Mouse (Mus musculus) liver, postnatal 0 days (tissue): ENCODE data around the gene Dhdh. TPM values are rescaled to one million over a fixed set of nuclear protein-coding genes. Genes with fewer than 3 reads are reported as not detected.

Experiments
- ATAC-seq: fragments of 200-750 bp; cut with Nextera tagmentation; 2 replicates; pipeline ENCODE4 v1.8.0; 2017; ENCODE audit warnings: mild to moderate bottlenecking, moderate library complexity
- DNase-seq: peaks from one replicate; pipeline ENCODE4 v3.0.0-alpha.2; 2016
- H3K27ac ChIP-seq: fragments of 300-500 bp; sonication (generic); 2 replicates; pipeline ENCODE4 v1.5.1; 2014; ENCODE audit warnings: antibody characterized with exemption, moderate library complexity, mild to moderate bottlenecking, low read depth
- H3K27me3 ChIP-seq: fragments of 300-500 bp; sonication (generic); 2 replicates; pipeline ENCODE4 v1.6.1; 2014; ENCODE audit warnings: low read length, control low read depth, mixed read lengths; ENCODE audit not compliant: insufficient read depth
- H3K36me3 ChIP-seq: fragments of 300-500 bp; sonication (generic); replicated peaks from 2 replicates; pipeline ENCODE4 v1.6.1; 2014; ENCODE audit warnings: mild to moderate bottlenecking, control low read depth, low read length, moderate library complexity, mixed read lengths; ENCODE audit not compliant: insufficient read depth
- H3K4me1 ChIP-seq: fragments of 300-500 bp; sonication (generic); 2 replicates; pipeline ENCODE4 v1.6.1; 2014; ENCODE audit warnings: antibody characterized with exemption, mild to moderate bottlenecking, control low read depth; ENCODE audit not compliant: insufficient read depth
- H3K4me2 ChIP-seq: fragments of 300-500 bp; sonication (generic); 2 replicates; pipeline ENCODE4 v1.6.1; 2014; ENCODE audit warnings: low read depth, mild to moderate bottlenecking, low read length, moderate library complexity, mixed read lengths
- H3K4me3 ChIP-seq: fragments of 300-500 bp; sonication (generic); 2 replicates; pipeline ENCODE4 v1.5.1; 2014; ENCODE audit warnings: low read depth, low read length
- H3K9ac ChIP-seq: fragments of 300-500 bp; sonication (generic); replicated peaks from 2 replicates; pipeline ENCODE4 v1.6.1; 2014; ENCODE audit warnings: mild to moderate bottlenecking, moderate library complexity
- H3K9me3 ChIP-seq: fragments of 300-500 bp; sonication (generic); 2 replicates; pipeline ENCODE4 v1.6.1; 2016; ENCODE audit warnings: mild to moderate bottlenecking, control low read depth, low read length, mixed read lengths
- CTCF ChIP-seq: sonication (generic); IDR thresholded peaks from 2 replicates; pipeline ENCODE4 v1.5.1; 2016; ENCODE audit warnings: antibody characterized with exemption, low read depth
- EP300 ChIP-seq: IDR thresholded peaks from 2 replicates; pipeline ENCODE4 v1.6.1; 2016; ENCODE audit warnings: antibody characterized with exemption, low read depth, mild to moderate bottlenecking
- WGBS: fragments of 180-500 bp; shearing (Covaris S2); extraction: QIAGEN DNeasy Blood & Tissue Kit; methylation state at CpG from one replicate; pipeline ENCODE4 v1.1.7; 2014; ENCODE audit not compliant: insufficient replicate concordance; 5-methylcytosine and 5-hydroxymethylcytosine counted together
- polyA plus RNA-seq: library from polyadenylated mRNA; unstranded; fragments of >200 nt; fragmentation: Nextera tagmentation; extraction: Ambion mirVana; gene quantifications from 2 replicates; pipeline ENCODE4 v1.2.1, GENCODE M21; 2015

The Dhdh gene
- polyA plus RNA-seq, 1 experiment from 2014 or later = 9.5 TPM

GRCm38 (mm10) chr7:45437521-45438276 is 50.9 kb downstream of the Dhdh start, which contains the start of gene Ruvbl2:
Gene Ruvbl2, minus strand, starts transcription at chr7:45438096.
- Histone ChIP-seq H3K4me3 (no peak within 1 kb of the TSS), H3K9ac (no peak within 1 kb of the TSS), H3K27me3 (no peaks in the 10 kb centered on the region), H3K4me2 (no peak within 1 kb of the TSS), H3K27ac (no peak within 1 kb of the TSS), H3K36me3 (peaks cover 24% of the 10 kb centered on the region), H3K9me3 (no peaks in the 10 kb centered on the region), H3K4me1 (peaks cover 42% of the 10 kb centered on the region)
- 55% methylated on average over 19 of the region's 19 CpGs for WGBS
- ATAC-seq (no peak; the same call in 1 of the 2 replicates), DNase-seq (no peak)
- peak; percentile 47 for TF ChIP-seq CTCF
- no peak for TF ChIP-seq EP300

GRCm38 (mm10) chr7:45437046-45437445 is 51.6 kb downstream of the Dhdh start:
- H3K4me2 ChIP-seq = no peak overlapping the region
- ATAC-seq = no peak
- H3K27ac ChIP-seq = no peak overlapping the region
- TF ChIP-seq CTCF (no peak), EP300 (no peak)
- no peak overlapping the region for H3K4me3 ChIP-seq
- WGBS = 76% methylated on average over 6 of the region's 6 CpGs
- H3K4me1 ChIP-seq = peaks cover 45% of the 10 kb centered on the region
- DNase-seq = no peak
- H3K36me3 ChIP-seq = peaks cover 20% of the 10 kb centered on the region
- no peaks in the 10 kb centered on the region for H3K9me3 ChIP-seq
- H3K27me3 ChIP-seq = no peaks in the 10 kb centered on the region
- H3K9ac ChIP-seq = no peak overlapping the region

GRCm38 (mm10) chr7:45436444-45436843 is 52.2 kb downstream of the Dhdh start:
- peaks cover 20% of the 10 kb centered on the region for H3K36me3 ChIP-seq
- H3K27ac ChIP-seq = no peak overlapping the region
- DNase-seq (no peak), ATAC-seq (no peak)
- no peak overlapping the region for H3K4me3 ChIP-seq
- no peak overlapping the region for H3K4me2 ChIP-seq
- H3K4me1 ChIP-seq = peaks cover 45% of the 10 kb centered on the region
- no peak overlapping the region for H3K9ac ChIP-seq
- 79% methylated on average over 5 of the region's 5 CpGs for WGBS
- H3K9me3 ChIP-seq = no peaks in the 10 kb centered on the region
- H3K27me3 ChIP-seq = no peaks in the 10 kb centered on the region
- TF ChIP-seq CTCF (no peak), EP300 (no peak)

GRCm38 (mm10) chr7:45435038-45435437 is 53.6 kb downstream of the Dhdh start:
- peak overlapping the region; percentile 90 for H3K4me2 ChIP-seq
- 3% methylated on average over 16 of the region's 16 CpGs for WGBS
- TF ChIP-seq CTCF = no peak
- TF ChIP-seq EP300 = no peak
- H3K4me3 ChIP-seq = peak overlapping the region; percentile 60
- H3K4me1 ChIP-seq = peaks cover 45% of the 10 kb centered on the region
- no peaks in the 10 kb centered on the region for H3K27me3 ChIP-seq
- ATAC-seq (peak; percentile 0; the same call in 1 of the 2 replicates), DNase-seq (no peak)
- H3K27ac ChIP-seq = peak overlapping the region; percentile 76
- H3K9me3 ChIP-seq = no peaks in the 10 kb centered on the region
- peak overlapping the region; percentile 75 for H3K9ac ChIP-seq
- peaks cover 15% of the 10 kb centered on the region; the same call in 1 of the 2 replicates for H3K36me3 ChIP-seq

GRCm38 (mm10) chr7:45434203-45435015 is 54.2 kb downstream of the Dhdh start, which contains the start of gene Gys1:
Gene Gys1, plus strand, starts transcription at chr7:45434844.
- under 1% methylated on average over 44 of the region's 45 CpGs for WGBS
- Histone ChIP-seq H3K4me2 (peak within 1 kb of the TSS; percentile 92), H3K4me1 (peaks cover 45% of the 10 kb centered on the region), H3K4me3 (peak within 1 kb of the TSS; percentile 76), H3K9ac (peak within 1 kb of the TSS; percentile 75), H3K36me3 (peaks cover 18% of the 10 kb centered on the region), H3K27ac (peak within 1 kb of the TSS; percentile 81), H3K27me3 (no peaks in the 10 kb centered on the region), H3K9me3 (no peaks in the 10 kb centered on the region)
- DNase-seq = peak; percentile 100
- TF ChIP-seq EP300 (peak; percentile 76), CTCF (peak; percentile 99)
- peak; percentile 96 for ATAC-seq

GRCm38 (mm10) chr7:45433835-45434202 is 54.8 kb downstream of the Dhdh start:
- peaks cover 45% of the 10 kb centered on the region for H3K4me1 ChIP-seq
- WGBS = 2% methylated on average over 7 of the region's 7 CpGs
- H3K4me3 ChIP-seq = peak overlapping the region; percentile 76
- peak overlapping the region; percentile 73 for H3K9ac ChIP-seq
- no peaks in the 10 kb centered on the region for H3K9me3 ChIP-seq
- peaks cover 24% of the 10 kb centered on the region for H3K36me3 ChIP-seq
- H3K4me2 ChIP-seq = peak overlapping the region; percentile 92
- peak overlapping the region; percentile 81 for H3K27ac ChIP-seq
- DNase-seq (no peak), ATAC-seq (no peak)
- TF ChIP-seq CTCF (no peak), EP300 (no peak)
- no peaks in the 10 kb centered on the region for H3K27me3 ChIP-seq
